Mouse (Mus musculus): Measurements from ENCODE around the gene Map3k12. TPM values are rescaled to one million over a fixed set of nuclear protein-coding genes. Genes with fewer than 3 reads are reported as not detected.
A peak's percentile ranks its signal among the peaks of the same experiment; 100 is the strongest.

The Map3k12 gene
- polyA plus RNA-seq (2012; rRNA removed) = 9.9 and 13.1 TPM in 2 replicates

DNA sequence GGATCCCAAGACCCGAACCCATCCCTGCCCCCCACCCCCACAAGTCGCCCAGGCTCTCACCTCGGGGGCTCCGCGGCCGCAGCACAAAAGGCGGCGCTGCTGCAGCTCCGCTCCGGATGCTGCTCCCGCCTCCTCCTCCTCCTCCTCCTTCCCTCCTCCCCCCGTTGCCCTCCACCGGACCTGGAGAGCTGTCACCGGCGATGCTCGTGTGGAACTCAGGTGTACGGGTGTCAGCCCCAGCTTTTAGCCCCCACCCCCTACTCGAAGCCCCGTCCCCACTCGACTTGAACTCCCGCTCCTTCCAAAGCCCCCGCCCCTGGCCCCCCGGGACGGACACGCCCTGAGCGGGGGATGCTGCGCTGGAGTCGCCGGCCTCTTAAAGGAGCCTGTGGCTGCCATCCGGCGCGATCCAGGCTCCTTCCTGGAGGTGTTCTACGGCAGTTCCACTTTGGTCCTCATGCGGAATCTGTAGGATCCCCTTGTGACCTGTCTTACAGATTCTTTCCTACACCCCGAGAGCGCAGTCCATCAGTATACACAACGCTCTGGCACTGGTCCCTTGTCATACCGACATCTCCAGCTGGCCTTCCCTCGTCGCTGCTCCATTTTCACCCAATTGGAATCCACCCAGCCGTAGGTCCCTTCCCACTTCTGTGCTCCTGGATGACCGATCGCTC lies at the start of gene Map3k12:
Gene Map3k12, minus strand, starts transcription at position 337 of the 677 bp plus-strand sequence.
- peak; percentile 81 for DNase-seq
- Histone ChIP-seq H3K4me3 (replicated peaks; ENCODE audit: extremely low read depth, low read depth, low read length) (peak within 1 kb of the TSS; percentile 70), H3K4me1 (ENCODE audit: control insufficient read depth, insufficient read depth, low read length) (peaks cover 8% of the 10 kb centered on the region)
- TF ChIP-seq CTCF (IDR thresholded peaks at IDR 0.05; ENCODE audit: insufficient read depth, low read length) (no peak), POLR2A (IDR thresholded peaks at IDR 0.05; ENCODE audit: borderline replicate concordance, extremely low read depth, low read depth, low read length) (no peak)
- under 1% methylated on average over 43 of the region's 43 CpGs for WGBS

DNA sequence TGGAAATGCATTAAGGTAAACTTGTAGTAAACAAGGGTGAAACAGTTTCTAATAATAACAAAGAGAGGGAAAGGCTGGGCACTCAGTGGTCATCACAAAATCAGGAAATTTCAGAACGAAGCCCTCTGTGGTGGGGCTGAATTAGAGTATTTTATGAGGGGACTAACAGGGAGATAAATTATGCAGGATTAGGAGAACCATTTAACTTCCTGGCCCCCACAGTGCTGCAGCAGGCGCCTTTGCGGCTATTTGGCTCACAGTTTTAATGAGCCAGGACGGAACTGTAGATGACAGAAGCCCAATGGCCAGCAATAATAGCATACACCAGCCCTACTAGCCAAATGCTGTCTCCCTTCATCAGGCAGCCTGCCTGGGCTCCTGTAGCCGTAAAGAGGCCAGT lies 46.8 kb upstream of the Map3k12 start:
- DNase-seq = no peak
- 91% methylated on average over 5 of the region's 5 CpGs for WGBS
- TF ChIP-seq POLR2A (IDR thresholded peaks at IDR 0.05; ENCODE audit: borderline replicate concordance, extremely low read depth, low read depth, low read length) (no peak), CTCF (IDR thresholded peaks at IDR 0.05; ENCODE audit: insufficient read depth, low read length) (no peak)
- Histone ChIP-seq H3K4me1 (ENCODE audit: control insufficient read depth, insufficient read depth, low read length) (no peaks in the 10 kb centered on the region), H3K4me3 (replicated peaks; ENCODE audit: extremely low read depth, low read depth, low read length) (no peak overlapping the region)

DNA sequence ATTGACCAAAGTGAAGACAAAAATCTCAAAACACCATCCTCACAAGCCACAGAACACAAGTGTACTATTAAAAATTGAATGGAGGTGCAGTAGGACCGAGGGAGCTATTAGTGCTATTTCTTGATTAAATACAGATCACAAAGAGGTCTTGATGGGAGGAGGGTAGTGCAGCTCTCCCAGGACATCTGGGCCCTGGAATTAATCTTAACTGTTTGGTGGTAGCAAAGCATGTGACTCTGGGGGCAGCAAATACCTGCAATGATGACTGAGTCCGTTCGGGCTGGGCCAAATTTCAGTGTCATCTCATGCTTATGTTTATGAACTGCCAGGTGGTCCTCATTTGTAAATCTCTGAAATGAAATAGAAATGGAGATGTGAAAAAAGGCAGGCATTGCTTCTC lies 46.2 kb upstream of the Map3k12 start:
- H3K4me3 ChIP-seq (replicated peaks; ENCODE audit: extremely low read depth, low read depth, low read length) = no peak overlapping the region
- H3K4me1 ChIP-seq (ENCODE audit: control insufficient read depth, insufficient read depth, low read length) = no peaks in the 10 kb centered on the region
- TF ChIP-seq CTCF (IDR thresholded peaks at IDR 0.05; ENCODE audit: insufficient read depth, low read length) = no peak
- DNase-seq = no peak
- 89% methylated on average over 3 of the region's 3 CpGs for WGBS

DNA sequence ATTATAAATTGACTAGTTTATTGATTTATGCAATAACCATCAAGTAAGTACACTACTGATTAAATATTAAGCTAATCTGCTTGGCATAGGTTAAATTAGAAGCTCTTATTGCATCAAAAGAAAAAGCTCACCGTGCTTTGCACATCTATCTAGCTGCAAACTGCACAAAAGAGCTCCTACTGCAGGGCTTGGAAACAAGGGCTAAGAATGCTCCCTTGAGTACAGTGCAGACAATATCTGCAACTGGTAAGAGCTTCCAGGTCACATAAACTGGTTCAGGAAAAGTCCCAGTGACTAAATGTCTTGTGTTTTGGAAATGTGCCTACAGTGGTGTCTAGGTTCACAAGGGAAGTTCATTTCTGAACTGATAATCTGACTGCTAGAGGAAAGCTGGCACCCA lies 45.6 kb upstream of the Map3k12 start:
- TF ChIP-seq POLR2A (IDR thresholded peaks at IDR 0.05; ENCODE audit: borderline replicate concordance, extremely low read depth, low read depth, low read length) (no peak), CTCF (IDR thresholded peaks at IDR 0.05; ENCODE audit: insufficient read depth, low read length) (no peak)
- 87% methylated on average over 1 of the region's 1 CpGs for WGBS
- Histone ChIP-seq H3K4me3 (replicated peaks; ENCODE audit: extremely low read depth, low read depth, low read length) (no peak overlapping the region), H3K4me1 (ENCODE audit: control insufficient read depth, insufficient read depth, low read length) (no peaks in the 10 kb centered on the region)
- no peak for DNase-seq

DNA sequence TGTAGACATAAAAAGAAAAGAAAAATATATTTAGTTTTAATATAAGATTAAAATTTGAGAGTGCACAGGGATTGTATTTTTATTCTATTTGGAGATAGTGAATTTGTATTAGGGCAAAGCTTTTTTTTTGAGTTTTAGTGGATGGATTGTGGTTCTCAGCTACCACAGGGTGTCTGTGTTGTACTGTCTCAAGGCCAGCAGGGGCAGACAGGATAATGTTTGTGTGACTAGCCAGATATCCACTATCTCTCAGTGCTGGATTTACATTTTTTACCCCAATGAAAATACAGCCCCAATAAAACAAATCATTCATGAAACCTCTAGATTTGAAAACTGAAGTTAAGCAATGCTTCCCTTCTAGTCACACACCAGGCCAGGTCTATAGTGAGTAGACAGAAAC lies 40.7 kb upstream of the Map3k12 start:
- Histone ChIP-seq H3K4me3 (replicated peaks; ENCODE audit: extremely low read depth, low read depth, low read length) (no peak overlapping the region), H3K4me1 (ENCODE audit: control insufficient read depth, insufficient read depth, low read length) (no peaks in the 10 kb centered on the region)
- DNase-seq = no peak
- TF ChIP-seq POLR2A (IDR thresholded peaks at IDR 0.05; ENCODE audit: borderline replicate concordance, extremely low read depth, low read depth, low read length) (no peak), CTCF (IDR thresholded peaks at IDR 0.05; ENCODE audit: insufficient read depth, low read length) (no peak)

DNA sequence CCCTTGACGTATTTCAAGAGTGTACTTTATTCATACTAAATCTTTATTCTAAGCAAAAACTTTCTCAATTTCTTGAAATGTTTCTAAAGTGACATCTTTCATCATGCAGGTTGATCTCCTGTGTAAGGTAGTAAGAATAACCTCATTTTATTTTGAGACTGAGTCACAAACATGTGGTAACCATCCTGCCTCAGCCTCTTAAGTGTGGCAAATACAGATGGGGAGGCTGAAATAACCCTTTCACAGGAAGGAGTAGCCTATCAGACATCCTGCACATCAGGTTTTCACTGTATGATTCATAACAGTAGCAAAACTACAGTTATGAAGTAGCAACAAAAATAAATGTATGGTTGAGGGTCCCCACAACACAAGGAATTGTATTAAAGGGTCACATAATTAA lies 38.7 kb upstream of the Map3k12 start:
- H3K4me1 ChIP-seq (ENCODE audit: control insufficient read depth, insufficient read depth, low read length) = no peaks in the 10 kb centered on the region
- no peak for TF ChIP-seq POLR2A (IDR thresholded peaks at IDR 0.05; ENCODE audit: borderline replicate concordance, extremely low read depth, low read depth, low read length)
- TF ChIP-seq CTCF (IDR thresholded peaks at IDR 0.05; ENCODE audit: insufficient read depth, low read length) = no peak
- WGBS = 94% methylated on average over 1 of the region's 1 CpGs
- DNase-seq = no peak
- H3K4me3 ChIP-seq (replicated peaks; ENCODE audit: extremely low read depth, low read depth, low read length) = no peak overlapping the region

DNA sequence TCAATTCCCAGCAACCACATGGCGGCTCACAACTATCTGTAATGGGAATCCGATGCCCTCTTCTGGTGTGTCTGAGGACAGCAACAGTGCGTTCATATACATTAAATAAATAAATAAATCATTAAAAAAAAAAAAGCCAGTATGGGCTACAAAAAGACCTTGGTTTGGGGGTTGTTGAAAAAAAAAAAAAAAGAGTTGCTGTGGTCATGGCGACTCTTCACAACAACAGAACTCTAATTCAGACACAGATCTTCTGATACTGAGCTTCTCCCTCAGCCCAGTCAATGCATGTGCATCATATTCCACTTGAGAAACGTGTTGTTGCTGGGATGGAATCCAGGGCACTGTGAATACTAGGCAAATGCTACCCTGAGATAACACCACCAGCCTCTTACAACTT lies 35.7 kb upstream of the Map3k12 start:
- Histone ChIP-seq H3K4me3 (replicated peaks; ENCODE audit: extremely low read depth, low read depth, low read length) (no peak overlapping the region), H3K4me1 (ENCODE audit: control insufficient read depth, insufficient read depth, low read length) (no peaks in the 10 kb centered on the region)
- TF ChIP-seq CTCF (IDR thresholded peaks at IDR 0.05; ENCODE audit: insufficient read depth, low read length) (no peak), POLR2A (IDR thresholded peaks at IDR 0.05; ENCODE audit: borderline replicate concordance, extremely low read depth, low read depth, low read length) (no peak)
- DNase-seq = no peak
- 94% methylated on average over 5 of the region's 5 CpGs for WGBS

DNA sequence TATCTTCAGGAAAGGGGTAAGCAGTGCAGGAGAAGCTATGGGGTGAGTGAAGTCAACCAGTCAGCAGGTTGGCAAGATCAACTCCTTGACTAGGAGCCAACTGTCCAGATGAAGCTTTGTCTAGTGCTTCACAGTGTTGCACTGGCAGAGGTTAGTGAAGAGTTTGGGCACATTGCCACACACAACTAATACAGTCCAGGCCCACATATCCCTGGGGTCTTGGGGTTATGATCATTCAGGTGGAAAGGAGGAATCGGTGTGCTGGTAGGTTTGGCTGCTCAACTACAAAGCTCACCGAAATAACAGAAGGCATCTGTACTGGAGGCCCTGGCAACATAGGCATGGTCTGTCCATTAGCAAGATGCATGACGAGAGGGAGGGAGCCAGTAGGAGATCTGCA lies 30.6 kb upstream of the Map3k12 start:
- no peak for TF ChIP-seq POLR2A (IDR thresholded peaks at IDR 0.05; ENCODE audit: borderline replicate concordance, extremely low read depth, low read depth, low read length)
- Histone ChIP-seq H3K4me3 (replicated peaks; ENCODE audit: extremely low read depth, low read depth, low read length) (no peak overlapping the region), H3K4me1 (ENCODE audit: control insufficient read depth, insufficient read depth, low read length) (peaks cover 4% of the 10 kb centered on the region)
- no peak for DNase-seq
- WGBS = 87% methylated on average over 3 of the region's 3 CpGs

DNA sequence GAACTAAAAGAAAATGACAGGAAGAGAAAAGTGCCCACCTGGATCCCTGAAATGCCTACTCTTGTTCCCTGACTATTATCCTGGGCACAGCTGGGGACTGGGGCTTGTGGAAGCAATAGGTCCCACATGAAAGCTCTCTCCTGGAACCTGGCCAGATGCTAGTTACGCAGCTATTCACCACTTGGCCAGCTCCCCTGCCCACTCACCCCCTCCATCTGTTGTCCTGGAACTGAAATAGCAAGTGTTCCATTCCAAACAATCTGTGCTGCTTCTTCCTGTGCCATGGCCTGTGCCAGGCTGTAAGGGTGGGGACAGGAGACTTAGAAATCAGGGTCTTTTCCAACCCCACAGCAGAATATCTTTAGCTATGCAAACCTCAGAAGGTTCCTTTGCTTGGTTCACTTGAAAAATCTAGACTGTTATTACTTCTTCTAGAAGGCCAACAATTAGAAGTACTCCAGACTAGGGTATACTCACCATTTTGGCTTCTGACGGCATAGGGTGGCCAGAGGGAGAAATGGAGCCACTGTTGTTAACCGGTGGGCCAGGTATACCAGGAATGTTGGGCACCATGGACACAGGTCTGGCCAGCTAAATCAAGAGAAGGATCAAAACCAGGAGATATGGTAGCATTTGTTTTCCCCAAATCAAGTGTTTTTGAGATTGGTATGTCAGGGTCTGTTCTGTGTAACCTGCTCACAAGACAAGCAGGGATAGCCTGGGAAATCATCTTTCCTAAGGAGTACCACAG lies 30.0 kb upstream of the Map3k12 start:
- peaks cover 4% of the 10 kb centered on the region for H3K4me1 ChIP-seq (ENCODE audit: control insufficient read depth, insufficient read depth, low read length)
- TF ChIP-seq CTCF (IDR thresholded peaks at IDR 0.05; ENCODE audit: insufficient read depth, low read length) (no peak), POLR2A (IDR thresholded peaks at IDR 0.05; ENCODE audit: borderline replicate concordance, extremely low read depth, low read depth, low read length) (no peak)
- no peak for DNase-seq
- no peak overlapping the region for H3K4me3 ChIP-seq (replicated peaks; ENCODE audit: extremely low read depth, low read depth, low read length)
- WGBS = 63% methylated on average over 3 of the region's 3 CpGs

DNA sequence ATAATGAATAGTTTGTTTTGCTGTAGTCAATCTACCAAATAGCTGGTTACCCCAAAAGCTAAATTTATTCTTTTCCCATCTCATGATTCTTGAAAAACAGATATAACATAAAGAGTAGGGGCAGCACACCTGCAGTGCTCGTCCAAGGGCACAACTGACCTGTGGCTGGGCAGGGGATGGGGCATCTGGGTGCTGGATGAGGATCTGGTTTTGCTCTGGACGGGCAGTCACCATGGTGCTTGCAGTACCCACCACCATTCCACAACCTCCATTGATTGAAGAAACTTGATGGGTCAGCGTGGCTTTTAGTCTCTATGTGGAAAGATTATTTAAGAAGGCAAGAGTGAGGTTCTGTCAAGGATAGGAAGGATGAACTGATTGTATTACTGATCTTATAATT lies 29.4 kb upstream of the Map3k12 start:
- TF ChIP-seq POLR2A (IDR thresholded peaks at IDR 0.05; ENCODE audit: borderline replicate concordance, extremely low read depth, low read depth, low read length) (no peak), CTCF (IDR thresholded peaks at IDR 0.05; ENCODE audit: insufficient read depth, low read length) (no peak)
- no peak for DNase-seq
- peaks cover 4% of the 10 kb centered on the region for H3K4me1 ChIP-seq (ENCODE audit: control insufficient read depth, insufficient read depth, low read length)
- 87% methylated on average over 3 of the region's 3 CpGs for WGBS
- no peak overlapping the region for H3K4me3 ChIP-seq (replicated peaks; ENCODE audit: extremely low read depth, low read depth, low read length)

Data from lung, adult 2 months (tissue).